In the genomic region with DNA sequence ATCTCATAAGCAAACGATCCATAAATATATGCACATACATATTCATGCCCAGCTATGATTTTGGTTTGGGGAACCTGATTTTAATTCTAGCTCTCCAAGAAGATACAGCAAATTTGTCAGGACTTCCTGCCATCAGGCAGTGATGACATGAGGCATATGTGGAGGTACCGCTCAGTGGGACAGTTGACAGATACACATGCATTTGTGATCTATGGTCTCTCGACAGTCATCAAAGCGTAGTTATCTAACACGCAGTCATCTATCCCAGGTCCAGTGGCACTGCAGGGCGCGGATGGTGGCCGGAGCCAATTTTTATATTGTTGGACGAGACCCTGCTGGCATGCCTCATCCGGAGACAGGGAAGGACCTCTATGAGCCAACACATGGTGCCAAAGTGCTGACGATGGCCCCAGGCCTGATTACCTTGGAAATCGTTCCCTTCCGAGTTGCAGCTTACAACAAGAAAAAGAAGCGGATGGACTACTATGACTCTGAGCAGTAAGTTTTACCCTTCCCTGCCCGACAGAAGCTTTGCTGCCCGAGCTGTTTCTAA, we compare ENCODE assay signal across 12 mouse cellular contexts.
DNase-seq lines count a peak whose midpoint lies in the region; ATAC-seq and TF ChIP-seq lines count a peak whose summit lies in the region.
"Had no signal": no experiment of that assay in that cellular context is flagged by ENCODE, and none has a peak within 500 bp of the region (broad histone marks: within the 10 kb centered on the region; RNA-seq: fewer than 3 reads in every experiment).

No protein-coding gene starts in this region.

- no peak overlapping the region for H3K27ac ChIP-seq in hindbrain, postnatal 0 days
- H3K27ac ChIP-seq in hindbrain, embryonic 12.5 days: no peak overlapping the region
- H3K27ac ChIP-seq: neural tube, embryonic 13.5 days had no signal

- no peaks in the 10 kb centered on the region; the same call in 1 of the 2 replicates for H3K4me1 ChIP-seq in hindbrain, postnatal 0 days (ENCODE audit: insufficient read depth, low read length)
- peaks cover 1% of the 10 kb centered on the region; the same call in 1 of the 2 replicates for H3K4me1 ChIP-seq in hindbrain, embryonic 12.5 days
- H3K4me1 ChIP-seq in lung, adult 2 months (ENCODE audit: control insufficient read depth, insufficient read depth, low read length): no peaks in the 10 kb centered on the region

- H3K9ac ChIP-seq in hindbrain, postnatal 0 days (replicated peaks; ENCODE audit: low read length): no peak overlapping the region
- no peak overlapping the region for H3K9ac ChIP-seq in hindbrain, embryonic 12.5 days
- H3K9ac ChIP-seq: neural tube, embryonic 13.5 days had no signal

- no peaks in the 10 kb centered on the region for H3K9me3 ChIP-seq in hindbrain, postnatal 0 days (ENCODE audit: low read length)
- no peaks in the 10 kb centered on the region for H3K9me3 ChIP-seq in hindbrain, embryonic 12.5 days (replicated peaks)
- H3K9me3 ChIP-seq: G1E; neural tube, embryonic 13.5 days had no signal

- WGBS in hindbrain, postnatal 0 days: 60% methylated on average over 16 of the region's 16 CpGs
- 84% methylated on average over 16 of the region's 16 CpGs for WGBS in hindbrain, embryonic 12.5 days
- WGBS in lung, adult 2 months: 82% methylated on average over 16 of the region's 16 CpGs

- H3K36me3 ChIP-seq in hindbrain, postnatal 0 days (ENCODE audit: insufficient read depth, low read length): peaks cover 8% of the 10 kb centered on the region
- peaks cover 24% of the 10 kb centered on the region for H3K36me3 ChIP-seq in hindbrain, embryonic 12.5 days

- no peaks in the 10 kb centered on the region for H3K27me3 ChIP-seq in hindbrain, postnatal 0 days (ENCODE audit: insufficient read depth, low read length)
- H3K27me3 ChIP-seq in hindbrain, embryonic 12.5 days: no peaks in the 10 kb centered on the region
- H3K27me3 ChIP-seq: neural tube, embryonic 13.5 days had no signal

- no peak for TF ChIP-seq CTCF in hindbrain, postnatal 0 days (IDR thresholded peaks at IDR 0.05; ENCODE audit: low read depth)
- no peak for TF ChIP-seq CTCF in lung, adult 2 months (IDR thresholded peaks at IDR 0.05; ENCODE audit: insufficient read depth, low read length)

- ATAC-seq in hindbrain, postnatal 0 days: peak; percentile 35; the same call in 1 of the 2 replicates
- ATAC-seq in hindbrain, embryonic 12.5 days (ENCODE audit: low FRiP score): no peak
- ATAC-seq in erythroid progenitor cell, adult 5-6 weeks (replicated peaks; ENCODE audit: low FRiP score, poor library complexity, severe bottlenecking): no peak

- no peak overlapping the region for H3K4me3 ChIP-seq in hindbrain, postnatal 0 days (ENCODE audit: low read length)
- H3K4me3 ChIP-seq in hindbrain, embryonic 12.5 days: no peak overlapping the region
- H3K4me3 ChIP-seq in lung, adult 2 months (replicated peaks; ENCODE audit: extremely low read depth, low read depth, low read length): no peak overlapping the region
- H3K4me3 ChIP-seq: neural tube, embryonic 13.5 days had no signal

- H3K4me2 ChIP-seq in hindbrain, postnatal 0 days (ENCODE audit: low read depth, low read length): no peak overlapping the region
- H3K4me2 ChIP-seq in hindbrain, embryonic 12.5 days (replicated peaks): no peak overlapping the region
- H3K4me2 ChIP-seq: midbrain, embryonic 11.5 days; neural tube, embryonic 13.5 days had no signal

- peak; percentile 66 for DNase-seq in adrenal gland, postnatal 10 days
- DNase-seq in adrenal gland, postnatal 4 days (ENCODE audit: low spot score in 2 of 2): no peak
- peak; percentile 51 for DNase-seq in hindbrain, postnatal 0 days (ENCODE audit: low spot score)
- DNase-seq in cerebellum, adult 11 months: peak; percentile 78
- DNase-seq in gastrocnemius, adult 8-10 months (ENCODE audit: low spot score in 2 of 2): peak; percentile 14 to 53
- no peak for DNase-seq in lung, adult 2 months
- DNase-seq: thymus, adult 2 months had no signal

- no peak for TF ChIP-seq POLR2A in lung, adult 2 months (IDR thresholded peaks at IDR 0.05; ENCODE audit: borderline replicate concordance, extremely low read depth, low read depth, low read length)

Comparison
In these comparisons a context has a peak if more than half of its experiments do, and no peak if none do; other contexts are left out.
1. DNase-seq: peak in adrenal gland, postnatal 10 days (single experiment), hindbrain, postnatal 0 days (single experiment), cerebellum, adult 11 months (single experiment) and gastrocnemius, adult 8-10 months (2 of 2); none in adrenal gland, postnatal 4 days (0 of 2) and lung, adult 2 months (single experiment).